Mouse (Mus musculus) large intestine, adult 2 months (tissue): Measurements from ENCODE around the gene Zic4. TPM values are rescaled to one million over a fixed set of nuclear protein-coding genes. Genes with fewer than 3 reads are reported as not detected.

Experiments
- DNase-seq: peaks from one replicate; pipeline ENCODE4 v3.0.0-alpha.2; 2012; ENCODE audit warnings: low read depth, low spot score
- WGBS: fragments of 180-500 bp; shearing (Covaris S2); methylation state at CpG from one replicate; pipeline ENCODE4 v1.1.7; 2018; 5-methylcytosine and 5-hydroxymethylcytosine counted together
- polyA plus RNA-seq: library from polyadenylated mRNA; depleted of rRNA; stranded (reverse); fragments of >200 nt; gene quantifications from 2 replicates; pipeline ENCODE4 v1.2.3, GENCODE M21; 2012

The Zic4 gene
- polyA plus RNA-seq, 1 experiment: not detected

GRCm38 (mm10) chr9:91361033-91361855 is 969 bp upstream of the Zic4 start:
- WGBS: 4% methylated on average over 35 of the region's 35 CpGs
- no peak for DNase-seq

- no peak for DNase-seq
- WGBS: 9% methylated on average over 14 of the region's 14 CpGs
Observed at GRCm38 (mm10) chr9:91363011-91363730, 958 bp downstream of the Zic4 start.

- no peak for DNase-seq
- WGBS: 4% methylated on average over 7 of the region's 7 CpGs
Observed at GRCm38 (mm10) chr9:91363814-91364126, 1.6 kb downstream of the Zic4 start.

GRCm38 (mm10) chr9:91364127-91364970 is 2.1 kb downstream of the Zic4 start:
- no peak for DNase-seq
- WGBS: 3% methylated on average over 77 of the region's 77 CpGs

GRCm38 (mm10) chr9:91364971-91365501 is 2.8 kb downstream of the Zic4 start:
- 3% methylated on average over 42 of the region's 42 CpGs for WGBS
- no peak for DNase-seq

- no peak for DNase-seq
- WGBS: 4% methylated on average over 33 of the region's 33 CpGs
Observed at GRCm38 (mm10) chr9:91365664-91366063, 3.5 kb downstream of the Zic4 start, which contains the start of gene Zic1. Gene Zic1 (minus strand): TSS chr9:91365810.

- DNase-seq: no peak
- 4% methylated on average over 18 of the region's 18 CpGs for WGBS
Observed at GRCm38 (mm10) chr9:91366226-91366998, 4.2 kb downstream of the Zic4 start.

- WGBS: 9% methylated on average over 30 of the region's 30 CpGs
- no peak for DNase-seq
Observed at GRCm38 (mm10) chr9:91366999-91367811, 5.0 kb downstream of the Zic4 start.

- WGBS: 6% methylated on average over 3 of the region's 3 CpGs
- DNase-seq: no peak
Observed at GRCm38 (mm10) chr9:91368150-91368549, 5.9 kb downstream of the Zic4 start.

- 8% methylated on average over 13 of the region's 13 CpGs for WGBS
Observed at GRCm38 (mm10) chr9:91368946-91369292, 6.7 kb downstream of the Zic4 start.

GRCm38 (mm10) chr9:91369293-91369991 is 7.2 kb downstream of the Zic4 start:
- no peak for DNase-seq
- 9% methylated on average over 26 of the region's 26 CpGs for WGBS

More at GRCm38 (mm10) chr9:91368946-91369292, 6.7 kb downstream of the Zic4 start:
- no peak for DNase-seq

GRCm38 (mm10) chr9:91370191-91370708 is 8.0 kb downstream of the Zic4 start:
- no peak for DNase-seq
- 18% methylated on average over 6 of the region's 6 CpGs for WGBS

GRCm38 (mm10) chr9:91371011-91371410 is 8.8 kb downstream of the Zic4 start:
- no peak for DNase-seq

- WGBS: 5% methylated on average over 4 of the region's 4 CpGs
Observed at GRCm38 (mm10) chr9:91371608-91372007, 9.4 kb downstream of the Zic4 start.

GRCm38 (mm10) chr9:91373811-91374575 is 11.8 kb downstream of the Zic4 start:
- WGBS: 17% methylated on average over 3 of the region's 3 CpGs
- no peak for DNase-seq

More at GRCm38 (mm10) chr9:91371608-91372007, 9.4 kb downstream of the Zic4 start:
- DNase-seq: no peak

- WGBS: 10% methylated on average over 4 of the region's 4 CpGs
- DNase-seq: no peak
Observed at GRCm38 (mm10) chr9:91374665-91375064, 12.5 kb downstream of the Zic4 start.
